ENCODE assay signal across 15 mouse cellular contexts in the genomic region with DNA sequence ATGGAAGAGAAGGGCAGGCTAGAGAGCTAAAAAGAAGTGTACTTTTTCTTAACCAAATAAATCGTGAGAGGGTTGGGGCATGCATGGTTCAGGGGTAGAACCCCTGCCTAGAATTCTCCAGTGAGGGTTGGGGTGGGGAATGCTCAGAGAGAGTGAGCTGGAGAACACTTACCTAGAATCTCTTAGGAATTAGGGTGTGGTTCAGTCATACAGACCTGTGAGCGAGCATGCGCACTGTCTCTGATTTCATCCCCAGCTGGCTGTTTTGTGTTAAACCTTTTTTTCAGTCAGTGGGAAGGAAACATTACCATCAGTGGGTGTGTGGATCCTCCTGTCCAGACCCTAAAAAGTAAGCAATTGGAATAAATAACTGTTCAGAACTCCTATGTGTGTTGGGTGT. TPM values are rescaled to one million over a fixed set of nuclear protein-coding genes. Genes with fewer than 3 reads are reported as not detected.
"Had no signal": no experiment of that assay in that cellular context is flagged by ENCODE, and none has a peak within 500 bp of the region (broad histone marks: within the 10 kb centered on the region; RNA-seq: fewer than 3 reads in every experiment).

No protein-coding gene starts in this region.

- DNase-seq: kidney, adult 8-10 months; kidney, postnatal 25 days; layer of hippocampus, adult 9-11 months; liver; liver, embryonic 13.5 days; liver, postnatal 0 days; right cerebral cortex, postnatal 25 days; thymus, postnatal 4 days had no signal

- H3K27ac ChIP-seq: limb, embryonic 12.5 days; liver, embryonic 13.5 days; macrophage; midbrain, embryonic 12.5 days had no signal

- H3K9ac ChIP-seq: limb, embryonic 12.5 days; liver, embryonic 13.5 days; liver, postnatal 0 days; midbrain, embryonic 12.5 days had no signal

- H3K9me3 ChIP-seq: limb, embryonic 12.5 days; liver, embryonic 13.5 days; midbrain, embryonic 12.5 days had no signal

- ATAC-seq: liver, postnatal 0 days; midbrain, embryonic 16.5 days had no signal

- H3K4me3 ChIP-seq: limb, embryonic 12.5 days; liver, embryonic 13.5 days; midbrain, embryonic 12.5 days had no signal

- H3K27me3 ChIP-seq: limb, embryonic 12.5 days; liver, embryonic 13.5 days; midbrain, embryonic 12.5 days had no signal

- H3K4me2 ChIP-seq: limb, embryonic 12.5 days; liver, embryonic 13.5 days; midbrain, embryonic 12.5 days had no signal

- H3K4me1 ChIP-seq: limb, embryonic 12.5 days; midbrain, embryonic 12.5 days had no signal

RNA-seq across cellular contexts. Expression of gene Tex45, which starts 44.5 kb away (rescaled TPM):
- total RNA-seq: megakaryocyte-erythroid progenitor cell, adult 5-6 weeks had no signal
- polyA plus RNA-seq: kidney, embryonic 16.5 days; limb, embryonic 12.5 days; liver, embryonic 13.5 days; liver, postnatal 0 days; macrophage; stomach, embryonic 16.5 days had no signal
